Mouse (Mus musculus) megakaryocyte, embryonic 14.5 days (primary cell): ENCODE results near the gene Mtus2.

ENCODE experiments used
- FLI1 ChIP-seq: IDR thresholded peaks from 2 replicates; pipeline ENCODE4 v1.6.1; 2012; ENCODE audit warnings: low read length, inconsistent platforms, mixed read lengths
- GATA1 ChIP-seq: IDR thresholded peaks from 3 replicates; pipeline ENCODE4 v1.6.1; 2012; ENCODE audit warnings: mixed read lengths, low read length, inconsistent platforms, borderline replicate concordance

- TF ChIP-seq GATA1 = no peak
- no peak for TF ChIP-seq FLI1
Measured at GRCm38 (mm10) chr5:148099356-148099755, 142.2 kb downstream of the Mtus2 start.
